Mouse (Mus musculus): ENCODE results near the gene Ric1. TPM values are rescaled to one million over a fixed set of nuclear protein-coding genes. Genes with fewer than 3 reads are reported as not detected.

Ric1 gene
- total RNA-seq, 1 experiment from 2014 or later = 36.3 TPM

DNA sequence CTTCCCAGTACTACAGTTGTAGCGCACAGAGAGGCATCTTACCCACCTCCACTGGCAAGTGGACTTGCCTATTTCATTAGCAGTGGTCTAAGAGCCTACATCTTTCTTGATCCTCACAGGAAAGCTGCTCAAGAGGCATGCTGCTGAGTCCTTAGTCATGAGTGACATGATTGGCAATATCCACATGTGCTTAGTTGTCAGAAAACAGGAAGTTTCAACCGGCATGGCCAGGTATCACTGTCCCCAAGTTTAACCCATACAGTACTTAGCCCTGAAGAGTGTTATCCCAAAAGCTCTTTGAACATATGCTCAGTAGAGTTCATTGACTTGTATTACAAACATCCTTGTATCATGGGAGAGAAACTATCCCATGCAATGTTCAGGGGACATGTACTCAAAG lies 90.0 kb downstream of the Ric1 start:
- no peak for DNase-seq

DNA sequence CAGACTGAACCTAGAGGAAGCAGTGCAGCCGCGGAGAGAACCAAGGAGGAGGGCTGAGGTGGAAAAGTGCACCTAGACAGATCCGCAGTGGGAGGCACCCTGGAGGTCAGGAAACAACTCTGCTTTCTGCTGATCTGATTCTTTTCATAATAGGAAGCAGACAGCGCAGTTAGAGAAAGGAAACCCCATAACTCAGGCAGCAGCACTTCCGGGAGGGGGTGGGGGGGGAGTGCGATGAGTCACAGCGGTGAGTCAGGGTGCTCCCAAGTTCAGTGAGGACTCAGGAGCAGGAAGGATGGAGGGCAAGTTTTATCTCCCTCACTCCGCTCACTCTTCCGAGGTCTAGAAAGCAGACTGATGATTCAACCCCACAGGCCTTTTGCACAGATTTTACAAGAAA lies 119.0 kb downstream of the Ric1 start:
- peak; percentile 28 for DNase-seq

DNA sequence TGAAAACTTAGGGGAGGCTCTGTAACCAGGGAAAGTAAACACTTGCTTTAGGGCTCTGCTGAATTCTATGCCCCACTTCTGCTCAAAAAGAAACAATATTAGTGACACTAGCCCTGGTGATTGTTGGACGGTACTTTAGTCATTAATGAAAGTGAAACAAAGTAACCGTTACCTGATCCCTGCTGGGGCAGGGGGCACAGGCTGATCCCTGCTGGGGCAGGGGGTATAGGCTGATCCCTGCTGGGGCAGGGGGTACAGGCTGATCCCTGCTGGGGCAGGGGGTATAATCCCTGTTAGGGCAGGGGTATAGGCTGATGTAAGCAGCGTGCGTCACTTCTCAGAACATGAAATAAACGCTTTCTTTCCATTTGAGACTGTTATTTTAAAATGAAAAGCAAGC lies 119.4 kb downstream of the Ric1 start:
- DNase-seq = no peak

DNA sequence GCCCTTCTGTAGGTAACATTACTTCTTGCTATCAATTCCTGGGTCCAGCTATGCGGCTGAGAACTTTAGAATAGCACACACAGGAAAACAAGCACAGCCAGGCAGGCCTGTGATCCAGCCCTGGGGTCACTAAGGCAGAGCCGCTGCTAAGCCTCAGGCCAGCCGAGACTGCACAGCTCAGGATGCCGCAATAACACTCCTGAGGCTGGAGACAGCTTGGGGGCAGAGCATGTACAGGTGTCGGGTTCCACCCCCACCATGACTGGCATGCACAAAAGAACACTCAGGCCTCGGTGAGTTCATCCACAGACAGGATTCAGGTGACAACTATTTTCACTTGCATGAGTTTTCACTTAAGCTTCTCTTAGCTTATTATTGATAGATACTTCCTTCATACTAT lies 120.1 kb downstream of the Ric1 start:
- no peak for DNase-seq

DNA sequence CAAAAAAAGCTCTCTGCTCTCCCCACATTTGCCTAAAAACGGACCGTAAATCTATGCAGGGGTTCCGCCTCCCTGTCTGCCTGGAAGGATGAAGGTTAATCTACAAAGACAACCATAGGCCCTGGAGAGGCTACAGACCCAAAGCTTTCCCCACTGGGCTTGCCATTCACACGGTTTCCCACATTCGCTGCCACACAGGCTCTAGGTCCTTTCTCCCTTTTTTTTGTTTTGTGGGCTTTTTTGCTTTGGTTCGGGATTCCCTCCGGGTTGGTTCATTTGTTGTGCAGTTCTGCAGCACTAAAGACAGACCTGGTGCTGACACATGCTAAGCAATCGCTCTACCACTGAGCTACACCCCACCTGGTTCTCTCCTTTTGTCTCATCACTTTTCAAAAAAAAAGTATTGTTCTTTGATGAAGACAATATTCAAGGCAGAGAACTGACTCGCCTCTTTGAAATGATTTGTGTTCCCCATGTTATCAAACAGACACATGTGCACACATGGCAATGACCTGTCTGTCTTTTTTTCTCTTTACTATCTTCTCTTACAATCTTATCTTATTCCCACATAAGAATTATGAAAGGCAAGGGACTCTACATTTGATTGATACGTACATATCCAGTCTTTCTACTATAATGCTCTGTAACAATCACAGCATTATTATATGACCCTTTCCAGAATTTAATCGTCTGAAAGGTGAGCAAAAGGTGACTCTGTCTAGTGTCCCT lies 121.3 kb downstream of the Ric1 start:
- DNase-seq = no peak

DNA sequence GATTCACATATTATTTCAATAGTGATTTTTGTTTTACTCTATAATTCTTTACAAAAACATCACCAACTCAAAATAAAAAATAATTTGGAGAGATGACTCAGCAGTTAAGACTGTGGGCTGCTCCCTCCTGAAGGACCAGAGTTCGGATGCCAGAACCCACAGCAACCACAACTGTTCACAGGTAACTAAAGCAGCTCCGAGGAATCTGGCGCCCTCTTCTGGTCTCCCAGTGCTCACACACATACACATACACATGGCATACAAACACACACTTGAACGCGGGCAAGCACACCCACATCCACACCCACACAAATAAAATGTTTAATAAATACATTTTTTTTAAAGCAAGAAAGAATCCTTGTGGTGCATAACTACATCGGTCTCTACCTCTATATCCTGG lies 122.7 kb downstream of the Ric1 start:
- no peak for DNase-seq

DNA sequence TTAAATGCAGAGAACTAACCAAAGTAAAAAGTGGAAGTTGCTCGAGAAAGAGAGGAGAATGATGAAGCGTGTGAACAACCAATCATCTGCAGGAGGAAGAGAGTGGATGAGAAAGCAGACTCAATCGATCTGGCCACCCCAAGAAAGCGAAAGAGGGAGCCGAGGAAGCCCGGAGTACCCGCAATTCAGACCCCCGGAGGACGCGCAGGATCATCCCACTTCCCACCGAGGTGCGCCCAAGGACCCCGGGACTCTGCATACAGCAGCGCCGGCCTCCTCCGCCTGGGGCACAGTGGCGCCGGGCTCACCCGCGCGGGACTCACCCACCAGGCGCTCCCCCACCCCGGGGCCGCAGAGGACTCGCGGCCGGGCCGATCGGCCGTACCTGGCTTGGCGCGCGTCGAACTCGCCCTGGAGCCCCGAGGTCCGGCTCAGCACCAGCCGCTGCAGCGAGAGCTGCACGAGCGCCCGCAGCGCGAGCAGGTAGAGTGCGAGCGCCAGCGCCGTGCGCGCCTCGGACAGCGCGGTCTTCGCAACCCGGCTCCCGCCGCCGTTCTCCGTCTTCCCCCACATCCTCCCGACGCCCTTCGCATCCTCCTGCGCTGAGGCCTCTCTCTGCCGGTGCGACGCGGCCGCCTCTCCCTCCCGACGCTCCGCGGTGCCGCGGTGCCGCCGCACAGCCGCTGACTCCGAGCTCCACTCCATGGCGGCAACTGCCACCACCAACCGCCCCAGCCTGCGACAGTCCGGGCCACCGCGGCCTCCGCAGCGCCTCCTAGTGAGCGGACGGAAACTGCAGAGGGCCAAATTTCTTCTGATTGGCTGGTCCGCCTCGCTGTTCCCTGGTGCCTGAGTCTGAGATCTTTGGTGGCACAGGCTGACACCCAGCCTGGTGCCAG lies 125.8 kb downstream of the Ric1 start, which contains the start of gene Ermp1:
TSS of gene Ermp1 (minus strand) at position 765 of the 899 bp plus-strand sequence.
- peak; percentile 97 for DNase-seq

DNA sequence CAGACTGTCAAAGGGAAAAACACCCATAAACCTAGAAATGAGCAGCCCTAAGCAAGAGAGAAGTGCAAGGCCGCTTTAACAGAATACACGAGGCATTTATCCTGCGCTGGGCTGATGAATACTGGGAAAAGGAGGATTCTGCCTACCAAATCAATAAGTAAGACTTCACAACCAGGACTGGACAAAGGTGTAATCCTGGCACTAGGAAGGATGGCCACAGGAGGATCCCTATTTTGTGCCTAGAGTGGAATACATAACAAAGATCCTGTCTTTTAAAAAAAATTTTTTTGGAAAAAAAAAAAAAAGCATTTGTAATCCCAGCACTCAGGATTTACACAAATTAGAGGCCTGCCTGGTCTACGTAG lies 126.5 kb downstream of the Ric1 start:
- DNase-seq = no peak

DNA sequence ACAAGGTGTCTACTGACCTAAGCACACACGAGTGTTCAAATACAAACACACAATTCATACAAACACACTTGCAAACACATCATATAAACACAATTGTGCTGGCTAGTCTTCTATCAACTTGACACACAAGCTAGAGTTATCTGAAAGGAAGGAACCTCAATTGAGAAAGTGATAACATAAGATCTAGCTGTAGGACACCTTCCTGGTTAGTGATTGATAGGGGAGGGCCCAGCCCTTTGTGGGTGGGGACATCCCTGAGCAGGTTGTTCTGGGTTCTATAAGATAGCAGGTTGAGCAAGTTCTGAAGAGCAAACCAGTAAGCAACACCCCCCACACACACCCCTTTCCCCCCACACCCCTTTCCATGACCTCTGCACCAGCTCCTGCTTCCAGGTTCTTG lies 127.6 kb downstream of the Ric1 start:
- DNase-seq = no peak

DNA sequence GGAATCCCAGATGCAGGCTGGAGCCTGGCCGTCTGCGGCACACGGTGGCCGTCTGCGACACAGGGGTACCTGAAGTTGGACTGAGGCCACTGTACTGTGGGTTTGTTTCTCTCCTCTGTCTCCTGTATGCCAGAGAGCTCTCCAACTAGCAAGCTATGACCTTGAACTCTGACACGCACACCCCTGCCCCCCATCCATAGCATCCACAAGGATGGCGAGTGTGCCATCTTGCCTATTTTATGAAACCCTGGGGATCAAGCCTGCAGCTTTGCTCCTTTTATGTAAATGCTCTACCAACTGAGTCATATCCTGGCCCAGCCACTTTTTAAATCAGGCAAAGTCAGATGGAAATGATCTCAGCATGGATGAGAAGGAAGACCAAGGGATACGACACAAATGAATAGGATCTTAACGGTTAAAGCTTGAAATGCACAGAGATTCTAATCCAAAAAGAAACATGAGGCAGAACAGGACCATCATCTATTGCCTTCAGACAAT lies 131.7 kb downstream of the Ric1 start:
- no peak for DNase-seq

DNA sequence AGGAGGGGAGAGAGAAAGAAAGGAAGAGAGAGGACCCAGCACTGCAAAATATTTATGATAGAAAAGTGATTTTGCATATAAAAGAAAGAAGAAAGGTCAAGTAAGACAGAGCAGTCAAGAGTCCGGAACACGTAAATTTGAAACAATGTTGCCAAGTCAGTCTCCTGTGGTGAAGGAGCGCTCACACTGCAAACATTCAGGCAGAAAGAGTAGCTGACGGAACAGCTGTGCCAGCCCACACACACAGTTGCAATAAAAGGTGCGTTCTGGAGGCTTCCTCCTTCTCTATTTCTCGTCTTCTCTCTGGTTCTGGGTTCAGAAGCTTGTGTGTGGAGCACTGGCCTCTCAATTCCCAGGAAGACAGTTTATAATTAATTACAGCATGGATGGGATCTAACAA lies 133.1 kb downstream of the Ric1 start:
- no peak for DNase-seq

DNA sequence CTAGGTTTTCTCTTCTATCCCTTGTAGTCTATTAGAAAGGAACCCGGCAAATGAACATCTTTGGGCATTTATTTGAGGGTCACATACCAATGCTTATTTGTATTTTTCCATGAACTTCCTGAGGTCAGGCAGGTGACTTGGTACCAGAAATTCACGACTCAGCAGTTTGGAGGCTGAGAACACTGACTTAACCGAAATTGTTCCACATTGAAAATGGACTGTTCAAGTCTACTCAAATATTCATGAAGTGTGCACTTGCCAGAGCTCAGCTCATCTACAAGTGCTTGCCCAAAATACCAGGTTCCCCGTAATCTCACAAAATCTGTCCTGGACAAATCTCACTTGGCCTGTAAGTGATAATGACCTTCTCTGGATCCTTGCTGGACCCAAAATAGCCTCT lies 133.9 kb downstream of the Ric1 start:
- DNase-seq = no peak

Other genes starting within 250 kb of the Ric1 start
- gene Insl6, start 196.9 kb upstream of the Ric1 start, total RNA-seq (2021) = 0.79 TPM in 1 of 2 replicates, not detected in the other
- gene Rln1, start 187.6 kb upstream of the Ric1 start, total RNA-seq (2021) = not detected in 2 replicates
- gene Plgrkt, start 154.9 kb upstream of the Ric1 start, total RNA-seq (2021) = 66.1 and 99.7 TPM in 2 replicates
- 6.9 and 8.8 TPM in 2 replicates for gene Cd274, start 154.8 kb upstream of the Ric1 start, total RNA-seq (2021)
- gene Pdcd1lg2, start 111.4 kb upstream of the Ric1 start, total RNA-seq (2021) = not detected in 2 replicates
- gene Ermp1, start 126.1 kb downstream of the Ric1 start, total RNA-seq (2021) = 51.7 and 55.0 TPM in 2 replicates
- not detected in 2 replicates for gene Mlana, start 175.5 kb downstream of the Ric1 start, total RNA-seq (2021)

Data from adrenal gland, postnatal 25 days (tissue).